Mouse (Mus musculus) intestine, postnatal 0 days (tissue): ENCODE results near the gene Samhd1. TPM values are rescaled to one million over a fixed set of nuclear protein-coding genes. Genes with fewer than 3 reads are reported as not detected.
A peak's percentile ranks its signal among the peaks of the same experiment; 100 is the strongest.

Experiments
- ATAC-seq: fragments of 200-750 bp; cut with Nextera tagmentation; 2 replicates; pipeline ENCODE4 v1.8.0; 2017; ENCODE audit warnings: mild to moderate bottlenecking, moderate TSS enrichment, moderate library complexity
- H3K27ac ChIP-seq: fragments of 300-500 bp; sonication (generic); 2 replicates; pipeline ENCODE4 v1.5.1; 2014; ENCODE audit warnings: mild to moderate bottlenecking, low read depth, low read length, moderate library complexity
- H3K27me3 ChIP-seq: fragments of 300-500 bp; sonication (generic); replicated peaks from 2 replicates; pipeline ENCODE4 v1.6.1; 2014; ENCODE audit warnings: low read length, mixed read lengths; ENCODE audit not compliant: control insufficient read depth, insufficient read depth
- H3K36me3 ChIP-seq: fragments of 300-500 bp; sonication (generic); 2 replicates; pipeline ENCODE4 v1.6.1; 2014; ENCODE audit warnings: mild to moderate bottlenecking, moderate library complexity; ENCODE audit not compliant: control insufficient read depth, insufficient read depth
- H3K4me1 ChIP-seq: fragments of 300-500 bp; sonication (generic); replicated peaks from 2 replicates; pipeline ENCODE4 v1.6.1; 2014; ENCODE audit warnings: antibody characterized with exemption, low read length, mixed read lengths; ENCODE audit not compliant: control insufficient read depth, insufficient read depth
- H3K4me2 ChIP-seq: fragments of 300-500 bp; sonication (generic); replicated peaks from 2 replicates; pipeline ENCODE4 v1.6.1; 2014; ENCODE audit warnings: low read depth, mild to moderate bottlenecking, moderate library complexity
- H3K4me3 ChIP-seq: fragments of 300-500 bp; sonication (generic); 2 replicates; pipeline ENCODE4 v1.5.1; 2014; ENCODE audit warnings: low read depth, low read length
- H3K9ac ChIP-seq: fragments of 300-500 bp; sonication (generic); 2 replicates; pipeline ENCODE4 v1.6.1; 2014; ENCODE audit warnings: mild to moderate bottlenecking, low read depth, low read length
- H3K9me3 ChIP-seq: fragments of 300-500 bp; sonication (generic); 2 replicates; pipeline ENCODE4 v1.6.1; 2016; ENCODE audit warnings: mixed run types; ENCODE audit not compliant: control insufficient read depth
- CTCF ChIP-seq: sonication (generic); IDR thresholded peaks from 2 replicates; pipeline ENCODE4 v1.5.1; 2016; ENCODE audit warnings: low read depth, mild to moderate bottlenecking, control low read depth, antibody characterized with exemption, moderate library complexity
- WGBS: fragments of 180-500 bp; shearing (Covaris S2); extraction: QIAGEN DNeasy Blood & Tissue Kit; methylation state at CpG from one replicate; pipeline ENCODE4 v1.1.7; 2014; 5-methylcytosine and 5-hydroxymethylcytosine counted together
- polyA plus RNA-seq: library from polyadenylated mRNA; unstranded; fragments of >200 nt; fragmentation: Nextera tagmentation; extraction: Ambion mirVana; gene quantifications from 2 replicates; pipeline ENCODE4 v1.2.1, GENCODE M21; 2015

Gene Samhd1
- polyA plus RNA-seq, 1 experiment from 2014 or later = 29.4 TPM

DNA sequence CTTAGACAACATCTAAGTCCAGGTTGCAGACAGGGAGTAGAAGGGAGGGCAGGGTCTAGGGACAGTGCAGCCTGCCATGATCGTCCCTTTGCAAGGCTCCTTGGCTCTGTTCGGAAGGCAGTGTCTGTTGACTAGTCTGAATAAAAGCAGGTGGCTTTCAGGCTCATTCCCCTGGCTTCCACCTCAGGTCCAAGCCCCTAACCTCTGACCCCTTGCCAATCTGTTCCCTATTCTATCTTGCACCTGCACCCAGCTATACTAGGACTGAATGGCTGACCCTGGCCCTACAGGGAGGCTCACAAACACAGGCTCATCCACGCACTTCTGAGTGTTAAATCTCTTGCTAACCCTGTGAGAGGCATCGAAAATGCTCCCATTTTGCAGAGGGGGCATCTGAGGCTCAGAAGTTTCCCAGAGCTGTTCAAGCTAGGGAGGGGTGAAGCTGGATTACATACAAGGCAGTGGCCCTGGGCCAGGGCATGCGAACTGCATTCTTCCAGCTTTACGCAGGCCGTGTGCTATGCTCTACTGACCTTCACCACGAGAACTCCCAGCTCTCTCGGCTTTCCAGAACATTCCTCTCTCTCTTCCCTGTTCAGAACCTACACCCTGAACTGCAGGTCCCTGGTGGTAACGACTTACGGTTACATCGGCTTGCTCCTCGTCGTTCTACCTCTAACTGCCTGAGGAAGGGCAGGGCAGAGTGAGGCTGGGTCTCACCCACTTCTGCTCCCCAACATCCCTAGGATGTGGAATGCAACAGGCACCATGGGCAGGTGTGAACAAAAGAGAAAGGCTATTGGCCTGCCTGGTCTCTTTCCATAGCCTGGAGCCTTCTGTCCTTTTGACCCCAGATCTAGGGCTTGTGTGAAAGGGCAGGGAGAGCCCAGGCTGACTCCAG is 69.8 kb downstream of the Samhd1 start:
- 60% methylated on average over 14 of the region's 14 CpGs for WGBS
- H3K9me3 ChIP-seq = no peaks in the 10 kb centered on the region
- TF ChIP-seq CTCF = 0 out of 2 replicates have a peak, but pooled peaks have one; percentile 5
- no peak overlapping the region for H3K4me2 ChIP-seq
- no peak for ATAC-seq
- peaks cover 8% of the 10 kb centered on the region; the same call in 1 of the 2 replicates for H3K4me1 ChIP-seq
- peak overlapping the region; percentile 54 for H3K27ac ChIP-seq
- H3K36me3 ChIP-seq = no peaks in the 10 kb centered on the region
- H3K9ac ChIP-seq = no peak overlapping the region
- H3K4me3 ChIP-seq = no peak overlapping the region
- H3K27me3 ChIP-seq = no peaks in the 10 kb centered on the region

GRCm38 (mm10) chr2:157064136-157064535 is 70.9 kb downstream of the Samhd1 start:
- Histone ChIP-seq H3K9ac (no peak overlapping the region), H3K4me2 (no peak overlapping the region), H3K4me3 (no peak overlapping the region), H3K4me1 (peaks cover 5% of the 10 kb centered on the region; the same call in 1 of the 2 replicates), H3K9me3 (no peaks in the 10 kb centered on the region), H3K27ac (no peak overlapping the region), H3K27me3 (no peaks in the 10 kb centered on the region), H3K36me3 (no peaks in the 10 kb centered on the region)
- TF ChIP-seq CTCF = no peak
- no peak for ATAC-seq
- WGBS = 61% methylated on average over 7 of the region's 7 CpGs

GRCm38 (mm10) chr2:157063241-157063700 is 71.8 kb downstream of the Samhd1 start:
- Histone ChIP-seq H3K4me2 (no peak overlapping the region), H3K9ac (no peak overlapping the region), H3K27me3 (no peaks in the 10 kb centered on the region), H3K9me3 (no peaks in the 10 kb centered on the region), H3K27ac (no peak overlapping the region), H3K4me3 (no peak overlapping the region), H3K4me1 (peaks cover 4% of the 10 kb centered on the region; the same call in 1 of the 2 replicates), H3K36me3 (no peaks in the 10 kb centered on the region)
- no peak for TF ChIP-seq CTCF
- WGBS = 63% methylated on average over 4 of the region's 4 CpGs
- ATAC-seq = no peak

GRCm38 (mm10) chr2:157060557-157061305 is 74.3 kb downstream of the Samhd1 start:
- no peak overlapping the region for H3K9ac ChIP-seq
- TF ChIP-seq CTCF = no peak
- H3K9me3 ChIP-seq = no peaks in the 10 kb centered on the region
- peaks cover 4% of the 10 kb centered on the region; the same call in 1 of the 2 replicates for H3K4me1 ChIP-seq
- H3K36me3 ChIP-seq = no peaks in the 10 kb centered on the region
- no peak overlapping the region for H3K4me3 ChIP-seq
- H3K27ac ChIP-seq = no peak overlapping the region; the same call in 1 of the 2 replicates
- no peaks in the 10 kb centered on the region for H3K27me3 ChIP-seq
- WGBS = 83% methylated on average over 11 of the region's 11 CpGs
- ATAC-seq = no peak
- no peak overlapping the region for H3K4me2 ChIP-seq

DNA sequence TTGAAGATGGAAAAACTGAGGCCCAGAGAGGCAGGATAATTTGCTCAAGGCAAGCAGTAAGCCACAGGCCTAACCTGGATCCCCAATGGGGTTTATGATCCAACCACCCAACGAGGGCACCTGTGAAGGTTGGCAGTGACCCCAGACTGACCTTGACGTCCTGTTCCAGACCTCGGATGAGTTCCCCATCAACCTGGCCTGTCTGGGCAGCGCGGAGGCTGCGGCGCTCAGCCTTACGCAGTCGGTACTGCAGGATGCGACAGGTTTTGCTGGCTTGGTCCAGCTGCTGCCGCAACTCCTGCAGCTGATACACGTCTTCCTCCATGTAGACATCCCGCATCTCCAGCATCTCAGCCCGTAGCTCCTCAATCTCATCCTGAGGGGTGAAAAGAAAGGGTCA is 75.0 kb downstream of the Samhd1 start:
- no peaks in the 10 kb centered on the region for H3K36me3 ChIP-seq
- H3K4me1 ChIP-seq = peaks cover 1% of the 10 kb centered on the region; the same call in 1 of the 2 replicates
- H3K27me3 ChIP-seq = no peaks in the 10 kb centered on the region
- no peak overlapping the region; the same call in 1 of the 2 replicates for H3K27ac ChIP-seq
- ATAC-seq = no peak
- WGBS = 91% methylated on average over 14 of the region's 14 CpGs
- no peak overlapping the region for H3K4me3 ChIP-seq
- H3K9ac ChIP-seq = no peak overlapping the region
- TF ChIP-seq CTCF = no peak
- H3K9me3 ChIP-seq = no peaks in the 10 kb centered on the region
- H3K4me2 ChIP-seq = no peak overlapping the region

DNA sequence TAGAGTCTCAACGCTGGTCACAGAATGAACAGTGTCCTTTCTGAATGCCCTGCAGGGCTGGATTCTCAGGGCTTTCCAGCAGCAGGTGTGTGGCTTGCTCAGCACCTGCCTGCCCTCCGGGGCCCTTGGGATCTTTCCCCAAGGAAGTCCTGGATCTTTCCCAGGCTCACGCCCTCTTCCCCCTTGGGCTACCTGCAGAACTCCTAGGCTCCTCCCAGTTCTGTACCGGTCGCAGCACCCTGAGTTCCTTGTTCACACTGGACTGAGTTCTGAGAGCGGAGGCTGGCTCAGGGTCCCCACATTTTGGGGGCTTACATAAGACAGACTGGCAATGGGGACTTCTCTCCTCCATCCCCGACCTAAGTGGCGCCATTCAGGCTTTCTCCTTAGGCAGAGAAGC is 75.9 kb downstream of the Samhd1 start:
- Histone ChIP-seq H3K9ac (no peak overlapping the region), H3K27me3 (no peaks in the 10 kb centered on the region), H3K27ac (no peak overlapping the region), H3K36me3 (no peaks in the 10 kb centered on the region), H3K4me1 (no peaks in the 10 kb centered on the region; the same call in 1 of the 2 replicates), H3K4me2 (peak overlapping the region; percentile 65), H3K9me3 (no peaks in the 10 kb centered on the region), H3K4me3 (0 out of 2 replicates have a peak overlapping the region, but pooled peaks have one; percentile 11)
- ATAC-seq = peak; percentile 46
- 47% methylated on average over 8 of the region's 8 CpGs for WGBS
- no peak for TF ChIP-seq CTCF
